Mouse (Mus musculus) embryonic fibroblast, embryonic 13.5 days (primary cell): ENCODE results near the gene Rufy1. TPM values are rescaled to one million over a fixed set of nuclear protein-coding genes. Genes with fewer than 3 reads are reported as not detected.

Experiments
- H3K27ac ChIP-seq: 2 replicates; pipeline ENCODE4 v1.5.1; 2012; ENCODE audit warnings: low read length, control low read depth, inconsistent platforms; ENCODE audit not compliant: insufficient read depth
- H3K4me1 ChIP-seq: 2 replicates; pipeline ENCODE4 v1.6.1; 2011; ENCODE audit warnings: low read length; ENCODE audit not compliant: control insufficient read depth, insufficient read depth
- H3K4me3 ChIP-seq: 2 replicates; pipeline ENCODE4 v1.5.1; 2011; ENCODE audit warnings: mild to moderate bottlenecking, control low read depth, low read length; ENCODE audit not compliant: insufficient read depth
- CTCF ChIP-seq: IDR thresholded peaks from 2 replicates; pipeline ENCODE4 v1.5.1; 2011; ENCODE audit warnings: mild to moderate bottlenecking, control low read depth, low read length, moderate library complexity, borderline replicate concordance; ENCODE audit not compliant: insufficient read depth
- POLR2A ChIP-seq: IDR thresholded peaks from 2 replicates; pipeline ENCODE4 v1.6.1; 2011; ENCODE audit warnings: low read depth, mild to moderate bottlenecking, control low read depth, low read length, moderate library complexity
- polyA plus RNA-seq: library from polyadenylated mRNA; stranded (reverse); fragments of >200 nt; gene quantifications from 2 replicates; pipeline ENCODE4 v1.2.4, GENCODE M21; 2011; ENCODE audit warnings: low read depth; ENCODE audit not compliant: missing spikeins, insufficient read length

Rufy1 gene
- polyA plus RNA-seq, 1 experiment, result 19.8 TPM

DNA sequence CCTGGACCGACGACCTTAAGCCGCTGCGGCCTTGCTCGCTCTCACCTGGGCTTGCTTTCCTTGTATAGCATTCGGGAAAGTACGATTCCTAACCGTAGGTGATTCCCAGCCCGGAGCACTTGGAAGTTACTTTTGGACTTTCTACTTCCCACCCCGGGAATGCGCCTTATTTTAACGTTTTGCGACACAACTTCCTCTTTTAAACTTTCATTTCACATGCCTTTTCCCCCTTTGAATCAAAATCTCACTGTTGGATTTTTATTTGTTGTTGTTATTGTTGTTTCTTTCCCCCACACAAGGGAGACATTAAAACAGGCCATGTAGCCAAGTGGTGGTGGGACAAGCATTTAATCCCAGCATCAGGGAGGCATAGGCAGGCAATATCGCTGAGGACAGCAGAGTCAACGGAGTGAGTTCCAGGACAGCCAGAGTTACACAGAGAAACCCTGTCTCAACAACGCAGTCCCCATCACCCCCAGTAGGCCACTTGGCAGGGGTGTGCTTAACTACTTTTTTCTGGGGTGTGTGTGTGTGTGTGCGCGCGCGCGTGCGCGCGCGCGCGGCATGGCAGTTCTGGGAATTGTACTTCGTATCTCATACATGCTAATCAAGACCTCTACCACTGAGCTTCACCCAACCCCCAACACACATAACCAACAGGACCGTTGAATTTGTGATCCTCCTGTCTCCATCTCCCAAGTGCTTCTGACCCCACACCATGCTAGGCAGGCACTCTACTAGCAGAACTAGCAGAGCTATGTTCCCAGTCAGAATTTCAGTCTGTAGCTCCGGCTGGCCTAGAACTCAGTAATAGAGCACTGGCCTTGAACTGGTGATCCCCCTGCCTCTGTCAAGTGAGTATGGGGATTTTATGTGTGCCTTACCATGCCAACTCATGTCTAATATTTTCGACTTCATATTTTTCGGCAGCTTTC is 476 bp upstream of the Rufy1 start:
- H3K27ac ChIP-seq, result peak overlapping the region; percentile 89
- H3K4me3 ChIP-seq, result peak overlapping the region; percentile 75
- H3K4me1 ChIP-seq, result peaks cover 10% of the 10 kb centered on the region
- TF ChIP-seq CTCF, result no peak
- no peak; the same call in none of the 2 replicates for TF ChIP-seq POLR2A

GRCm38 (mm10) chr11:50426056-50426455 is 4.9 kb downstream of the Rufy1 start:
- Histone ChIP-seq H3K4me3 (no peak overlapping the region), H3K4me1 (no peaks in the 10 kb centered on the region), H3K27ac (no peak overlapping the region)
- no peak for TF ChIP-seq POLR2A
- TF ChIP-seq CTCF, result no peak

- H3K27ac ChIP-seq, result no peak overlapping the region
- TF ChIP-seq POLR2A, result peak; percentile 53; the same call in 1 of the 2 replicates
- TF ChIP-seq CTCF, result no peak
- no peaks in the 10 kb centered on the region for H3K4me1 ChIP-seq
- no peak overlapping the region for H3K4me3 ChIP-seq
Measured at GRCm38 (mm10) chr11:50421934-50422780, 8.8 kb downstream of the Rufy1 start.

- no peak overlapping the region for H3K4me3 ChIP-seq
- no peak overlapping the region for H3K27ac ChIP-seq
- TF ChIP-seq POLR2A, result no peak
- TF ChIP-seq CTCF, result no peak
- no peaks in the 10 kb centered on the region for H3K4me1 ChIP-seq
Measured at GRCm38 (mm10) chr11:50421461-50421860, 9.5 kb downstream of the Rufy1 start.

GRCm38 (mm10) chr11:50417856-50418255 is 13.1 kb downstream of the Rufy1 start:
- Histone ChIP-seq H3K27ac (no peak overlapping the region), H3K4me3 (no peak overlapping the region), H3K4me1 (no peaks in the 10 kb centered on the region)
- TF ChIP-seq POLR2A (no peak), CTCF (no peak)

DNA sequence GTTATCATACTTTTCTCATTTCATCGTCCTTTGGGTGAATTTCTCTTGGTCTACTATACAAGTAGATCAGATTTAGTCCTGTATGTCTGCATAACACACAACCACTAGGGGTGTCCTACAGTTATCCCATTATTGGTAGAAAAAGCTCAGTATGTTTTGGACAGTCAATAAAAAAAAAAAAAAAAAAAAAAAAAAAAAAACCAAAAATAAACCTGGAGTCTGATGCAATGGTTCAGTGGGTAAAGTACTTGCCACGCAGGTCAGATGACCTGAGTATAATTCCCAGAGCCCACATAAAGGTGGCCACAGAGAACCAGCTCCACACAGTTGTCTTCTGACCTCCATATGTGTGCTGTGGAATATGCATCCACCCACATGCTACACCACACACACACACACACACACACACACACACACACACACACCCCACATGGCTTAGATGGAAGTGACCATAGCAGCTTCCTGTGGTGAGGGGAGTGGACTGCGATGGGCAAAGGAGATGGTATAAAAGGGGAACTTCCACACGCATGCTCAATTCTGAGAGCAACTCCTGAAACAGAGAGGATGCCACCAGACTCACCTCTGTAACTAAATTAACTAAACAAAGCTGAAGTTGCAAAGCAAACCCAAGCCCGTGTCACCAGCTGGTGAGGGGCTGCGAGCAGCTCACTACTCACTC is 15.2 kb downstream of the Rufy1 start:
- TF ChIP-seq CTCF, result no peak
- Histone ChIP-seq H3K4me3 (no peak overlapping the region), H3K27ac (no peak overlapping the region), H3K4me1 (no peaks in the 10 kb centered on the region)

GRCm38 (mm10) chr11:50407235-50407634 is 23.7 kb downstream of the Rufy1 start:
- TF ChIP-seq POLR2A, result no peak
- no peak for TF ChIP-seq CTCF
- H3K27ac ChIP-seq, result no peak overlapping the region
- H3K4me1 ChIP-seq, result no peaks in the 10 kb centered on the region
- no peak overlapping the region for H3K4me3 ChIP-seq

DNA sequence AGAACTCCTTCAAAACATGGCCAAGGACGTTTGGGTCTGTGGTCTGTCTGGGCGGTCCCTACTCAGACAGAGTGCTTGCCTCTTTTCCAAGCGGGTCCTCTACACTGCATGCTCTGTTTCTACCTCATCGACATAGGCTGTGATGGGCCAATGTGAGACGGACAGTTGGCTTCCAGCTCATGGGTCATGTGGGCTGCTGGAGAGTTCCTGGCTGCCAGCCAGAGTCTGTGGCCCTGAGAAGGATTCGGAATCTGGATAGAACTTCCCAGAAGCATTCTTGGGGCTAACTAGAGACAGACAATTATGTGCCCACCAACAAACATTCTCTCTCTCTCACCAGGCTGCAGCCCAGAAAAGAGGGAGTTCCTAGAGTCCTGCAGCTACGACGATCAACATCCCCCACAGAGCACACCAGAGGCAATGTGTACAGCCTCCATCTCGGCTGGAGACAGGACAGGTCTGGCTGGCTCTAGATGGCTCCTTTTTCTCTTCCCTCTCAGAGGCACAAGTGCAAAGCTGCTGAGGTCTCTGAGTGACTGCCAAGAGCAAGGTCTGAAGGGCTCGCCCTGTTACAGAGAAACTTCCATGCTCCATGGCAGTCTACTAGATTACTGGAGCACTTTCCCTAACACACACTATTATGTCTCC is 27.4 kb downstream of the Rufy1 start:
- TF ChIP-seq POLR2A, result no peak
- no peak for TF ChIP-seq CTCF
- no peaks in the 10 kb centered on the region for H3K4me1 ChIP-seq
- H3K4me3 ChIP-seq, result no peak overlapping the region
- no peak overlapping the region for H3K27ac ChIP-seq

DNA sequence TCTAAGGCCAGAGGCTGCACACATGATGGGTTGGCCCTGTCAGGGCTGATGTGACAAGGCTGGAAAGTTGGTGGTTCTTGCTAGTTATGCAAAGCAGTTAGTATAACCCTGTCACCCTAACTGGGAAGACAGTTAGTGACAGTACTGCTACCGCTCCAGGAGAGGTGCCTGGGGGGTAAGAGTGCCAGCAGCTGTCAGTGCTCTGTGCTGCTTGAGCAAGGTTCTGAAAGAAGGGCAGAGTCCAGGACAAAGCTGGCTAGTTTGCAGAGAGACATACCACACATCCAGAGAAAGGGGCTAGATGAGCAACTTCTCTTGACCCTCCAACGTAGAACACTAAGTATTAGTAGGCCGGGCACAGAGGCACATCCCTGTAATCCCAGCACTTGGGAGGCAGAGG is 28.4 kb downstream of the Rufy1 start:
- TF ChIP-seq CTCF (no peak), POLR2A (no peak)
- H3K4me3 ChIP-seq, result no peak overlapping the region
- H3K27ac ChIP-seq, result no peak overlapping the region
- no peaks in the 10 kb centered on the region for H3K4me1 ChIP-seq
